Mouse (Mus musculus): ENCODE data around the gene Pls3.
"Not testable (repeated sequence)": the region's sequence is repeated elsewhere in the genome, so short reads cannot be mapped to it uniquely, and the experiment has no call there.

Gene Pls3

DNA sequence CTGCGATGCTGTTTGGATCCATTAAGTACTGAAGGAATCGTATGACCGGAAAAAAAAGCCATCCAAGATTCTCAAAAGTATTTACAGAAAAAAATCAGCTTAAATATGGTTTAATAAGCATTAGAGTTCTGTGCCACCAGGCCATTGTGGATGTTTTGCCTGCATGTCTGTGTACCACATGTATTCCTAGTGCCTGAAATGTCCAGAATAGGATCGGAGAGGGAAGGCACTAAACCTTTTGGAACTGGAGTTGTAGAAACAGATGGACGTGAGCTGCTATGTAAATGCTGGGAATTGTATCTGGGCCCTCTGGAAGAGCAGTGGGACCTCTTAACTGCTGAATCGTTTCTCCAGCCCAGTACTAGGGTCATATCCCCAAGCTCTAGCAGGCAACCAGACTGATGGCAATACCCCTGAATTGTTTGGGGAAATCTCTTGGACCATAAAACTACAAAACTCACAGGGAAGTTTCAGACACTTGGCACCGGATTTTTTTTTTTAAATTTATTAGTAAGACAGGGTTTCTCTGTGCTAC is 110.1 kb downstream of the Pls3 start:
- DNase-seq (ENCODE audit: low read depth), result no peak

DNA sequence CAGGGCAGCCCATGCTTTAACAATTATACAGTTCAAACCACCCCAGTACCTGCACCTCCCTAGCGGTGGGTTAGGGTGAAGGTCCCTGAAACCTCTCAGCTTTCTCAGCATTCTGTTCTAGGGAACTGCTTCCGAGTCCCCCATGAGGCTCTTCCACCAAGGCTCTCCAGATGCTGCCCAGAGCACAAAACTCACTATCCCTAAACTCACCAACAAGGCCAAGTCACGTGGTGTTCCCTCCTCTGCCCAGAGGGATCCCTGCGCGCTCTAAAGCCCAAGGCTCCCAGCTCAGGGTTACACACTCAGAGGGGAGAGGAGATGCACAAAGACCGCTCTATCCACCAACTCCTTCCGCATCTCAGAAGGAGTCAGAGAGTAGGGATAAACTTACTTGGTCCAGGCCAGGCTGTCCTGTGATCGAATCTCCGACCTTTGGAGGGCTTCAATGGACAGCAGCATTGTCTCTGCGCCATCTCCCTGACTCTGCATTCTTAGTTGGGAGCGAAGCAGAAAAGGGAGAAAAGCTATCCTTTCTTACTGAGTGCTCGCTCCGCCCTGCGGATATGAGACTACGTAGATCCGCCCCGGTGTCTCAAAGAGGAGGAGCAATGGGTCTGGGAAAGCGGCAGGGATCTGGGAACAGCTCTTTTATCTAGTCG is 110.7 kb downstream of the Pls3 start:
- peak; percentile 48 for DNase-seq (ENCODE audit: low read depth)

DNA sequence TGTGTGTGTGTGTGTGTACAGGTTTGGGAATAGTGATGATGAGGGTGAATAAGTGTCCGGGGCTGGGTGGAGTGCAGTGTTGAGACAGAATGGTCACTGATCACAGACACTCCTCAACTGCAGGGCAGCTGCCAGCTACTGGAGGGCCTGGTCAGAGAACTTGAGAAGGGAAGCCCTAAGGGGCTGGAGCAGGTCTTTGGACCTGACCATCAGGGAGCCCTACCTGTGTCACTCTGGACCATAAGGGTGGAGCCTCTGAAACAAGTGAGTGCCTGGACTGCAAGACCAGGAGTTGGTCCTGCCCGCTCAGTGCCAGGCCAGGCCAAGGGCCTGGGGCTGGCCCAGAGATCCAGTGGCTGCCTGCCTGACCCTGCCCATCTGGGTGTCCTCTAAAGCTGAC is 115.5 kb downstream of the Pls3 start:
- not testable (repeated sequence) for DNase-seq (ENCODE audit: low read depth)

DNA sequence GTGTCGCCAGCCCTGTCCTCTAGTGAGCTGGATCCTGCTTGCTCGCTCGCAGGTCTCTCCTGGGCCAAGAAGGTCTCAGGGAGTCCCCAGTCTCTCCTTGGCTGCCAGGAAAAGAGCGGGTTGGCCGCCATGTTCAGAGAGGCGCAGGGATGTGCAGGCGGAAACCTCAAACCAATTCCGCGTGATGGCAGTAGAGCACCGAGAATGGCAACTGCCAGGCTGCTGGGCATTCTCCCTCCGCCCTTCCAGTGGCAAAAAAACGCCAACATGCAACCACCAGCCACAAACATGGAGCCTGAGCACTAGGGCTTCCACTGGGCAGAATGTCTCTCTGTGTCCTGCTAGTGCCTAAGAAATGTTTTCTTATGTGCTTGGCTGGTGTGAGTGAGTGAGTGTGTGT is 115.9 kb downstream of the Pls3 start:
- not testable (repeated sequence) for DNase-seq (ENCODE audit: low read depth)

DNA sequence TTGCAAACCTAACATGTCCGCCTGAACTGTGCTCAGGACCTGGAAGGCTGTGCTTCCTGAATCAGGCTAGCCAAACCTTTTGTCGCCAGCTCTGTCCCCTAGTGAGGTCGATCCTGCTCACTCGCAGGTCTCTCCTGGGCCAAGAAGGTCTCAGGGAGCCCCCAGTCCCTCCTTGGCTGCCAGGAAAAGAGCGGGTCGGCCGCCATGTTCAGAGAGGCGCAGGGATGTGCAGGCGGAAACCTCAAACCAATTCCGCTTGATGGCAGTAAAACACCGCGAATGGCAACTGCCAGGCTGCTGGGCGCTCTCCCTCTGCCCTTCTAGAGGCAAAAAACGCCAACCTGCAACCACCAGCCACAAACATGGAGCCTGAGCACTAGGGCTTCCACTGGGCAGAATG is 117.0 kb downstream of the Pls3 start:
- not testable (repeated sequence) for DNase-seq (ENCODE audit: low read depth)

DNA sequence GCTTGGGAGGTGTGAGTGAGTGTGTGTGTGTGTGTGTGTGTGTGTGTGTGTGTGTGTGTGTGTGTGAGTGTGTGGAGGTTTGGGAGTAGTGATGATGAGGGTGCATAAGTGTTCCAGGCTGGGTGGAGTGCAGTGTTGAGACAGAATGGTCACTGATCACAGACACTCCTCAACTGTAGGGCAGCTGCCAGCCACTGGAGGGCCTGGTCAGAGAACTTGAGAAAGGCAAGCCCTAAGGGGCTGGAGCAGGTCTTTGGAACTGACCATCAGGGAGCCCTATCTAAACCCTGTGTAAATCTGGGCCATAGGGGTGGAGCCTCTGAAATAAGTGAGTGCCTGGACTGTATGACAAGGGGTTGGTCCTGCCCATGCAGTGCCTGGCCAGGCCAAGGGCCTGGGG is 120.5 kb downstream of the Pls3 start:
- not testable (repeated sequence) for DNase-seq (ENCODE audit: low read depth)

DNA sequence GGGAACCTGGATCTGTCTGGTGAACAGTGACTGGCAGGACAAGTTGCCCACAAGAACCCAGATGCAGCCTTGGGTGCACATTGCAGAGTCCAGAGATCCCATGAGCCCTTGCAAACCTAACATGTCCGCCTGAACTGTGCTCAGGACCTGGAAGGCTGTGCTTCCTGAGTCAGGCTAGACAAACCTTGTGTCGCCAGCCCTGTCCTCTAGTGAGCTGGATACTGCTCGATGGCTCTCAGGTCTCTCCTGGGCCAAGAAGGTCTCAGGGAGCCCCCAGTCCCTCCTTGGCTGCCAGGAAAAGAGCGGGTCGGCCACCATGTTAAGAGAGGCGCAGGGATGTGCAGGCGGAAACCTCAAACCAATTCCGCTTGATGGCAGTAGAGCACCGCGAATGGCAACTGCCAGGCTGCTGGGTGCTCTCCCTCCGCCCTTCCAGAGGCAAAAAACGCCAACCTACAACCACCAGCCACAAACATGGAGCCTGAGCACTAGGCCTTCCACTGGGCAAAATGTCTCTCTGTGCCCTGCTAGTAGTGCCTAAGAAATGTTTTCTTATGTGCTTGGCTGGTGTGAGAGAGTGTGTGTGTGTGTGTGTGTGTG is 124.8 kb downstream of the Pls3 start:
- DNase-seq (ENCODE audit: low read depth), result not testable (repeated sequence)

DNA sequence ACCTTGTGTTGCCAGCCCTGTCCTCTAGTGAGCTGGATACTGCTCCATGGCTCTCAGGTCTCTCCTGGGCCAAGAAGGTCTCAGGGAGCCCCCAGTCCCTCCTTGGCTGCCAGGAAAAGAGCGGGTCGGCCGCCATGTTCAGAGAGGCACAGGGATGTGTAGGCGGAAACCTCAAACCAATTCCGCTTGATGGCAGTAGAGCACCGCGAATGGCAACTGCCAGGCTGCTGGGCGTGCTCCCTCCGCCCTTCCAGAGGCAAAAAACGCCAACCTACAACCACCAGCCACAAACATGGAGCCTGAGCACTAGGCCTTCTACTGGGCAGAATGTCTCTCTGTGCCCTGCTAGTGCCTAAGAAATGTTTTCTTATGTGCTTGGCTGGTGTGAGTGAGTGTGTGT is 125.7 kb downstream of the Pls3 start:
- not testable (repeated sequence) for DNase-seq (ENCODE audit: low read depth)

DNA sequence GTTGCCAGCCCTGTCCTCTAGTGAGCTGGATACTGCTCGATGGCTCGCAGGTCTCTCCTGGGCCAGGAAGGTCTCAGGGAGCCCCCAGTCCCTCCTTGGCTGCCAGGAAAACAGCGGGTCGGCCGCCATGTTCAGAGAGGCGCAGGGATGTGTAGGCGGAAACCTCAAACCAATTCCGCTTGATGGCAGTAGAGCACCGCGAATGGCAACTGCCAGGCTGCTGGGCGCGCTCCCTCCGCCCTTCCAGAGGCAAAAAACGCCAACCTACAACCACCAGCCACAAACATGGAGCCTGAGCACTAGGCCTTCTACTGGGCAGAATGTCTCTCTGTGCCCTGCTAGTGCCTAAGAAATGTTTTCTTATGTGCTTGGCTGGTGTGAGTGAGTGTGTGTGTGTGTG is 130.5 kb downstream of the Pls3 start:
- not testable (repeated sequence) for DNase-seq (ENCODE audit: low read depth)

DNA sequence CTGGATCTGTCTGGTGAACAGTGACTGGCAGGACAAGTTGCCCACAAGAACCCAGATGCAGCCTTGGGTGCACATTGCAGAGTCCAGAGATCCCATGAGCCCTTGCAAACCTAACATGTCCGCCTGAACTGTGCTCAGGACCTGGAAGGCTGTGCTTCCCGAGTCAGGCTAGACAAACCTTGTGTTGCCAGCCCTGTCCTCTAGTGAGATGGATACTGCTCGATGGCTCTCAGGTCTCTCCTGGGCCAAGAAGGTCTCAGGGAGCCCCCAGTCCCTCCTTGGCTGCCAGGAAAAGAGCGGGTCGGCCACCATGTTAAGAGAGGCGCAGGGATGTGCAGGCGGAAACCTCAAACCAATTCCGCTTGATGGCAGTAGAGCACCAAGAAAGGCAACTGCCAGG is 135.5 kb downstream of the Pls3 start:
- DNase-seq (ENCODE audit: low read depth), result not testable (repeated sequence)

Data from fibroblast of lung, adult 2 months (primary cell).